Mouse (Mus musculus): ENCODE measurements around the gene Ecm1. TPM values are rescaled to one million over a fixed set of nuclear protein-coding genes. Genes with fewer than 3 reads are reported as not detected.
"Not testable (repeated sequence)": the region's sequence is repeated elsewhere in the genome, so short reads cannot be mapped to it uniquely, and the experiment has no call there.

Gene Ecm1
- polyA plus RNA-seq, 1 experiment from 2014 or later, result 16.8 TPM

- DNase-seq (ENCODE audit: low spot score), result not testable (repeated sequence)
These were observed 48.8 kb downstream of the Ecm1 start for GRCm38 (mm10) chr3:95690552-95690951.

GRCm38 (mm10) chr3:95689940-95690339 is 49.4 kb downstream of the Ecm1 start:
- no peak for DNase-seq (ENCODE audit: low spot score)

- no peak for DNase-seq (ENCODE audit: low spot score)
These were observed 50.0 kb downstream of the Ecm1 start for GRCm38 (mm10) chr3:95689171-95689915.

- DNase-seq (ENCODE audit: low spot score), result no peak
These were observed 51.6 kb downstream of the Ecm1 start, which contains the start of gene Adamtsl4 for GRCm38 (mm10) chr3:95687524-95688421. Gene Adamtsl4, minus strand, starts transcription at chr3:95687917.

GRCm38 (mm10) chr3:95687168-95687523 is 52.2 kb downstream of the Ecm1 start:
- DNase-seq (ENCODE audit: low spot score), result no peak

- no peak for DNase-seq (ENCODE audit: low spot score)
These were observed 52.7 kb downstream of the Ecm1 start for GRCm38 (mm10) chr3:95686492-95687167.

- DNase-seq (ENCODE audit: low spot score), result no peak
These were observed 53.7 kb downstream of the Ecm1 start for GRCm38 (mm10) chr3:95685701-95686100.

- DNase-seq (ENCODE audit: low spot score), result no peak
These were observed 54.1 kb downstream of the Ecm1 start for GRCm38 (mm10) chr3:95685301-95685700.

GRCm38 (mm10) chr3:95684846-95685245 is 54.5 kb downstream of the Ecm1 start:
- no peak for DNase-seq (ENCODE audit: low spot score)

Small RNA genes lying within 50 kb of the gene (microRNA-seq; reads per million reads assigned to microRNA genes)
- not detected for gene Mir7014 (ENCODE audit: borderline number of aligned reads)

Other genes starting within 250 kb of the Ecm1 start
- 4.4 and 4.5 TPM in 2 replicates for gene Ctsk, start 240.3 kb downstream of the Ecm1 start, polyA plus RNA-seq (2015; fragmentation: Nextera tagmentation; extraction: Ambion mirVana)
- gene Ctss, start 212.8 kb downstream of the Ecm1 start, polyA plus RNA-seq (2015; fragmentation: Nextera tagmentation; extraction: Ambion mirVana), result 78.1 and 79.8 TPM in 2 replicates
- gene Hormad1, start 179.9 kb downstream of the Ecm1 start, polyA plus RNA-seq (2015; fragmentation: Nextera tagmentation; extraction: Ambion mirVana), result 0.13 TPM in 1 of 2 replicates, not detected in the other
- 33.4 and 35.9 TPM in 2 replicates for gene Golph3l, start 150.6 kb downstream of the Ecm1 start, polyA plus RNA-seq (2015; fragmentation: Nextera tagmentation; extraction: Ambion mirVana)
- gene Ensa, start 114.6 kb downstream of the Ecm1 start, polyA plus RNA-seq (2015; fragmentation: Nextera tagmentation; extraction: Ambion mirVana), result 58.5 and 65.4 TPM in 2 replicates
- gene Mcl1, start 80.8 kb downstream of the Ecm1 start, polyA plus RNA-seq (2015; fragmentation: Nextera tagmentation; extraction: Ambion mirVana), result 81.3 and 91.3 TPM in 2 replicates
- 0.91 and 2.0 TPM in 2 replicates for gene Adamtsl4, start 51.7 kb downstream of the Ecm1 start, polyA plus RNA-seq (2015; fragmentation: Nextera tagmentation; extraction: Ambion mirVana)
- 43.1 and 47.8 TPM in 2 replicates for gene Tars2, start 20.6 kb upstream of the Ecm1 start, polyA plus RNA-seq (2015; fragmentation: Nextera tagmentation; extraction: Ambion mirVana)
- gene Rprd2, start 79.3 kb upstream of the Ecm1 start, polyA plus RNA-seq (2015; fragmentation: Nextera tagmentation; extraction: Ambion mirVana), result 16.2 and 18.8 TPM in 2 replicates
- gene Prpf3, start 116.3 kb upstream of the Ecm1 start, polyA plus RNA-seq (2015; fragmentation: Nextera tagmentation; extraction: Ambion mirVana), result 46.9 and 49.3 TPM in 2 replicates
- 372 and 418 TPM in 2 replicates for gene Mrps21, start 131.9 kb upstream of the Ecm1 start, polyA plus RNA-seq (2015; fragmentation: Nextera tagmentation; extraction: Ambion mirVana)
- gene Ciart, start 142.7 kb upstream of the Ecm1 start, polyA plus RNA-seq (2015; fragmentation: Nextera tagmentation; extraction: Ambion mirVana), result 2.7 and 3.2 TPM in 2 replicates
- 15.9 and 17.7 TPM in 2 replicates for gene BC028528, start 152.4 kb upstream of the Ecm1 start, polyA plus RNA-seq (2015; fragmentation: Nextera tagmentation; extraction: Ambion mirVana)
- 27.8 and 32.4 TPM in 2 replicates for gene Aph1a, start 154.4 kb upstream of the Ecm1 start, polyA plus RNA-seq (2015; fragmentation: Nextera tagmentation; extraction: Ambion mirVana)
- 1.8 and 2.2 TPM in 2 replicates for gene Car14, start 165.1 kb upstream of the Ecm1 start, polyA plus RNA-seq (2015; fragmentation: Nextera tagmentation; extraction: Ambion mirVana)
- gene Anp32e, start 189.7 kb upstream of the Ecm1 start, polyA plus RNA-seq (2015; fragmentation: Nextera tagmentation; extraction: Ambion mirVana), result 463 and 541 TPM in 2 replicates

Measured in thymus, postnatal 0 days (tissue).